Mouse (Mus musculus): ENCODE measurements around the gene Fen1. TPM values are rescaled to one million over a fixed set of nuclear protein-coding genes. Genes with fewer than 3 reads are reported as not detected.

Gene Fen1
- polyA plus RNA-seq (2016; fragmentation: Nextera tagmentation; extraction: Ambion mirVana), result 198 and 200 TPM in 2 replicates

DNA sequence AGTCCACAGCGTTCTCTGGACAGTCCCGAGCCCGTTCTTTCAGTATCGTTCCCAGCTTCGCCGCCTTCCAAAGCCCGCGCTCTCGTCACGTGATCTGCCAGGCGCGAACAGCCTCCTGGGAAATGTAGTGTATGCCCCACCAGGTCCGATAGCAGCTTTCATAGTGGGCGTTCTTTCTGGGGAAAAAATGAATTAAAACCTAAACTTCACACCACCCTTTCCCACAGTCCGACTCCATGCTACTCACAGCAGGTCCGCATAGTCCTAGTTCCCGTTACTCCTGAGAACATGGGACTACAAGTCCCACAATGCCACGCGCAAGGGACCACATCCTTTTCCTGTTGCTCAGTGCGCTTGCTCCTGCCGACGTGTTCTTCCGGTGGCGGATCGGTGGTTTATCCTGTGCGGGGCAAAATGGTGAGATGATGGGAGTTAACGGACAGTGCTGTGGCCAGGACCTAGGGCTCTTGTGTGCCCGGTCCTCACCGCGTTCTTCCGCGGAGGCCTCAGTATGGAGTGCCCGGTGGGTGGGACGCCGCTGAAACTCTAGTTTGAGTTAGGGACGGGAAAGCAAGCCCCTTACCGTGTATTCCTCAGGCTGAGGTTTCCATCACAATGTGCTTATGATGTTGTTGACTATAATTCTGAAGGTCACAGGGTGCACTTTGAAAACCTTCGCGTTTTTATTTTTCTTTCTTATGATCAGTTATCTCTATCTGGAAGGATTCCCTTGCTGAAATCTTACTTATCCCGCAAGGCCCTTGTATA, at the start of gene Fen1, which contains the start of gene Tmem258:
Fen1 (minus strand) TSS at position 322 of the 768 bp plus-strand sequence.
Tmem258 (plus strand) TSS at position 167 of the 768 bp plus-strand sequence.
- Histone ChIP-seq H3K9me3 (replicated peaks) (no peaks in the 10 kb centered on the region), H3K36me3 (peaks cover 67% of the 10 kb centered on the region), H3K4me3 (peak within 1 kb of the TSS; percentile 97), H3K4me1 (peaks cover 48% of the 10 kb centered on the region), H3K27me3 (replicated peaks) (no peaks in the 10 kb centered on the region), H3K4me2 (peak within 1 kb of the TSS; percentile 80), H3K9ac (peak within 1 kb of the TSS; percentile 97), H3K27ac (peak within 1 kb of the TSS; percentile 97)
- under 1% methylated on average over 40 of the region's 40 CpGs for WGBS (ENCODE audit: insufficient replicate concordance)
- peak; percentile 83 for ATAC-seq

DNA sequence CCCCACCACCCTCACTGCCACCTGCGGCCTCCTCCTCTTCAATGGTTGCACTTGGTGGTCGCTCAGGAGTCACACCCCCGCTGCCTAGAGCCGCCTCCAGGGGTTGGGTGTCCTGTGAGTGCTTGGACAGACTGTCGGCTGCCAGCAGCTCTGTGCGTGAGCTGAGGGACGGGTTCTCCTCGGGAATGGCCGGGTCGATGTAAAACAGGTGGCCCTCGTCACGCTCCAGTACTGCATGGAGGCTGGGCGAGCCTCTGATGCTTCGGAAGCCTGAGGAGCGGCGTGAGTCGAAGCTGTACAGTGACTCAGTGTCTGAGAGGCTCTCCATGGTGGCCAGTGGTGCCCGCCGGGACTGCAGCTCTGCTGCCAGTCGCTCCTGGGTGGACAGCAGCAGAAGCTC, 44.2 kb upstream of the Fen1 start:
- no peak for ATAC-seq

GRCm38 (mm10) chr19:10247165-10247564, 43.2 kb upstream of the Fen1 start:
- WGBS (ENCODE audit: insufficient replicate concordance), result 17% methylated on average over 6 of the region's 6 CpGs

More for the DNA sequence above, 44.2 kb upstream of the Fen1 start:
- Histone ChIP-seq H3K4me1 (peaks cover 3% of the 10 kb centered on the region; the same call in 1 of the 2 replicates), H3K4me3 (no peak overlapping the region), H3K9me3 (replicated peaks) (no peaks in the 10 kb centered on the region), H3K36me3 (no peaks in the 10 kb centered on the region), H3K27ac (no peak overlapping the region), H3K4me2 (no peak overlapping the region), H3K9ac (no peak overlapping the region), H3K27me3 (replicated peaks) (peaks cover 39% of the 10 kb centered on the region)
- WGBS (ENCODE audit: insufficient replicate concordance), result 54% methylated on average over 20 of the region's 20 CpGs

GRCm38 (mm10) chr19:10244183-10244582, 40.2 kb upstream of the Fen1 start:
- peaks cover 22% of the 10 kb centered on the region for H3K4me1 ChIP-seq
- WGBS (ENCODE audit: insufficient replicate concordance), result 12% methylated on average over 3 of the region's 3 CpGs
- ATAC-seq, result no peak

More at GRCm38 (mm10) chr19:10247165-10247564, 43.2 kb upstream of the Fen1 start:
- H3K27ac ChIP-seq, result no peak overlapping the region
- H3K4me2 ChIP-seq, result no peak overlapping the region
- no peak overlapping the region for H3K9ac ChIP-seq
- H3K36me3 ChIP-seq, result no peaks in the 10 kb centered on the region
- H3K4me1 ChIP-seq, result peaks cover 3% of the 10 kb centered on the region; the same call in 1 of the 2 replicates
- H3K9me3 ChIP-seq (replicated peaks), result no peaks in the 10 kb centered on the region
- H3K4me3 ChIP-seq, result no peak overlapping the region
- H3K27me3 ChIP-seq (replicated peaks), result peaks cover 43% of the 10 kb centered on the region
- ATAC-seq, result no peak

DNA sequence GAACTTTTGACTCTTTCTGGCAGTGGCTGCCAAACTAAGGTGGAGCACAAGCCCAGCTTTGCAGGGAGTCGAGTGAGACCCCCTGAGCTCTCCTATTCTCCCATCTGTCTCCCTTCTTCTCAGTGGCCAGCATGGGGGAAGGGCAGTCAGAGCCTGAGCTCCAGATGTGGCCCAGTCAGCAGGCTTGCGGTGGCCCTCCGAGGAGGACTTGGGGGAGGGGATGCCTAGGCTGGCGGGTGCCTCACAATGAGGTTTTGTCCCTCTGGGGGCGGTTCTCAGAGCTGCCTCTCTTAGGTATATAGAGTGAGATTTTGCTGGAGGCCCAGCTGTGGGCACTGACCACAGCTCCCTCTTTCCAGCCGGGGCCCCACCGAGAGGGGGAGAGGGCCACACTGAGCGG, 38.9 kb upstream of the Fen1 start:
- ATAC-seq, result no peak
- peaks cover 35% of the 10 kb centered on the region for H3K4me1 ChIP-seq
- H3K4me2 ChIP-seq, result no peak overlapping the region
- no peak overlapping the region for H3K27ac ChIP-seq
- no peak overlapping the region for H3K4me3 ChIP-seq
- no peaks in the 10 kb centered on the region for H3K36me3 ChIP-seq
- H3K9me3 ChIP-seq (replicated peaks), result no peaks in the 10 kb centered on the region
- no peak overlapping the region for H3K9ac ChIP-seq
- WGBS (ENCODE audit: insufficient replicate concordance), result 15% methylated on average over 8 of the region's 8 CpGs
- peaks cover 55% of the 10 kb centered on the region for H3K27me3 ChIP-seq (replicated peaks)

More at GRCm38 (mm10) chr19:10244183-10244582, 40.2 kb upstream of the Fen1 start:
- Histone ChIP-seq H3K9me3 (replicated peaks) (no peaks in the 10 kb centered on the region), H3K4me2 (no peak overlapping the region), H3K4me3 (no peak overlapping the region), H3K9ac (no peak overlapping the region), H3K27me3 (replicated peaks) (peaks cover 52% of the 10 kb centered on the region), H3K36me3 (no peaks in the 10 kb centered on the region), H3K27ac (no peak overlapping the region)

DNA sequence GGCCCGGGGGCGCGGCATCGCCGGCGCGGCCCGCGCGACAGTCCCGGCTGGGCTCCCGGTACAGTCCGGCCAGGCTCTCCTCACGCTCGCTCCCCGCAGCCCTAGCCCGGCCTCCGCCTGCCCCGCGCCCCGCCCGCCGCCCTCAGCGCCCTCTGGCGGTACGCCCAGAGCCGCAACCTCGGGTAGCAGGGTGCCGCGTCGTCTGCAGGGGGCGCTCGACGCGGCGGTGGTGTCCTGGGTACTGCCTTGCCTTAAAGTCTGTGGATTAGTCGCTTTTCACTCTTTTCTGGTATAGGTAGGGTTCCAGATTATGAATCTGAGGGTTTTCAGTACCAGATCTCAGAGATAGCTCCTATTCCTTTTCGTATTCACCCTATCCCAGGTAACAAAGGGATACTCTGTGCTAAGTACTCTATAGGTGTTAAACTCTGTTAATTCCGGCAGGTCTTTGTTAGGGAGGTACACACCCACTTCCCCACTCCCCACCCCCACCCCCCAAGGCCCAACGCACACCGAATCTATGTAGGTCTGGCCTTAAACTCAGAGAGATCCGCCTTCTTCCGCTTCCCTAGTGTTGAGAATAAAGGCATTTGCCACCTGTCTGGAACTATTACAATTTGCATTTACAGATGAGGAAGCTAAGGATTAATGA, 36.8 kb upstream of the Fen1 start, which contains the start of gene Myrf:
Myrf (minus strand) TSS at position 95 of the 652 bp plus-strand sequence.
- Histone ChIP-seq H3K27me3 (replicated peaks) (peaks cover 45% of the 10 kb centered on the region), H3K9me3 (replicated peaks) (no peaks in the 10 kb centered on the region), H3K4me2 (peak within 1 kb of the TSS; percentile 85), H3K9ac (peak within 1 kb of the TSS; percentile 67), H3K4me1 (peaks cover 42% of the 10 kb centered on the region), H3K36me3 (no peaks in the 10 kb centered on the region), H3K4me3 (peak within 1 kb of the TSS; percentile 54), H3K27ac (peak within 1 kb of the TSS; percentile 22; the same call in 1 of the 2 replicates)
- peak; percentile 72 for ATAC-seq
- WGBS (ENCODE audit: insufficient replicate concordance), result 7% methylated on average over 43 of the region's 43 CpGs

DNA sequence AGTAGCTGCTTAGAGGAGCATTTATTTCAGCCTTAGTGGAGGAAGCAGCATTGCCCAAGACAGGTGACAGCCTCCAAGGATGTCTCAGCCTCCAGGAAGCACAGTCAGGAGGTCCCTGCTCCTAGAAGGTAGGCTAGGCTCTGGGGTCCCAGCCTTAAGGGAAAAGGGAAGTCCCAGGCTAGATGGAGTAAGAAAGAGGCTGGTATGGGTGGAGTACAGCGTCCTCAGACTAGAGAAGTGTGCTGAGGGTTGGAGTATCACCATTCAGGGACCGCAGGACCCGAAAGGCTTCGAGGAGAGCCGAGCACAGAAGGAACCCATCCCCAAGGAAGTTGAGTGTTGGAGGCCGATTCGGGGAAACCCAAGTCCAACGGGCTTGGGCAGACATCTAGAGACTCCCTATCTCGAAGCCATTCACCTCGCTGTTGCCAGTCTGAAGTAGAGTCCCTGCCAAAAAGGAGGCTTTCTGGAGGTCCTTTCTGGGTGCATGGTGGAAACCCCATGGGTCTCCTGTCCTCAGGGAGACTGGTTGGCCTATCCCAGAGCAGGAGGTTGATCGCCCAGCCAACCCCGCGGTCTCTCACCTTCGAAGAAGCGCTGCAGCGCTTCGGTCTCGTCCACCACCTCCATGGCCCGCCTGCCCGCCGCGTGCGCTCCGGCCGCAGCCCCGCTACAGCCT, 36.1 kb upstream of the Fen1 start:
- Histone ChIP-seq H3K4me3 (peak overlapping the region; percentile 54), H3K36me3 (no peaks in the 10 kb centered on the region), H3K27me3 (replicated peaks) (peaks cover 45% of the 10 kb centered on the region), H3K9me3 (replicated peaks) (no peaks in the 10 kb centered on the region), H3K27ac (peak overlapping the region; percentile 22; the same call in 1 of the 2 replicates), H3K4me1 (peaks cover 49% of the 10 kb centered on the region), H3K9ac (peak overlapping the region; percentile 67), H3K4me2 (peak overlapping the region; percentile 85)
- WGBS (ENCODE audit: insufficient replicate concordance), result 2% methylated on average over 26 of the region's 26 CpGs
- no peak; the same call in 1 of the 2 replicates for ATAC-seq

DNA sequence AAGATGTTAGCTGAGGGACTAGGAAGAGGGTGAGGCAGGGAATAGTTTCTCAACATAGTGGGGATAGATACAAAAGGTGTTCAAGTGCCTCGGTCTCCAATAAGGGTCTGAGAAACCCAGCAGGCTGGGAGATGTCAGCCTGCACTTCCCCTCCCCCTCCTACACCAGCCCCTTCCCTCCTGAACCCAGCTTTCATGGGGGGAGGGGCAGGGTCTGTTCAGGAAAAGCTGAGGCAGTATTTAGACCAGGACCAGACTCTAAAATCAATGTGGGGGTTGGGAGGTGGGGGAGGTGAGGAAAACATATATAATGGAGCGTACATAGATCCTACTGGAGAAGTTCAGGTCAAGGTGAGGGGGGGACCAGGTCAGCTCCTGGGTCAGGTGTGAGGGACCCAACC, 35.5 kb upstream of the Fen1 start:
- Histone ChIP-seq H3K27me3 (replicated peaks) (peaks cover 45% of the 10 kb centered on the region), H3K9ac (peak overlapping the region; percentile 67), H3K36me3 (no peaks in the 10 kb centered on the region), H3K4me3 (peak overlapping the region; percentile 54), H3K4me2 (peak overlapping the region; percentile 85), H3K27ac (0 out of 2 replicates have a peak overlapping the region, but pooled peaks have one; percentile 13), H3K9me3 (replicated peaks) (no peaks in the 10 kb centered on the region), H3K4me1 (peaks cover 56% of the 10 kb centered on the region)
- 27% methylated on average over 2 of the region's 2 CpGs for WGBS (ENCODE audit: insufficient replicate concordance)
- no peak for ATAC-seq

DNA sequence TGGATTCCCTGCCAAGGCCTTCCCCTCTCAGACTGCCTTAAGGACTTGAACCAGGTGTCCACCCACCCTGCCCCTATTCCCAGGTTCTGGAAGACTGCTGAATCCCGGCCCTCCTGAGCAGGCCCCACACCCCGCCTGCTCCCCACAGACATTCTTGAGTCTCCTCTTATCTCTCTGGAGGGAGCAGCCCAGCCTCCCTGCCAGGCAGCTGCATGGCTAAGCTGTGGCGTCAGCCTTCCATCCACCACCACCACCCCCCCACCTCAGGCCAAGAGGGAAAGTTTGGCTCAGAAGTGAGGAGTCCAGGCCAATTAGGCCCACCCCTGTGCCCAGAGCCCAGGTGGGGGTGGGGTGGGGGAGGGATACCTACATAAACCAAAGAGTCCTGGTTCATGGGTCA, 34.5 kb upstream of the Fen1 start:
- peak overlapping the region; percentile 85 for H3K4me2 ChIP-seq
- ATAC-seq, result no peak
- H3K27ac ChIP-seq, result 0 out of 2 replicates have a peak overlapping the region, but pooled peaks have one; percentile 7
- H3K4me3 ChIP-seq, result 0 out of 2 replicates have a peak overlapping the region, but pooled peaks have one; percentile 54
- no peak overlapping the region for H3K9ac ChIP-seq
- 15% methylated on average over 3 of the region's 3 CpGs for WGBS (ENCODE audit: insufficient replicate concordance)
- peaks cover 45% of the 10 kb centered on the region for H3K27me3 ChIP-seq (replicated peaks)
- H3K4me1 ChIP-seq, result peaks cover 56% of the 10 kb centered on the region
- no peaks in the 10 kb centered on the region for H3K36me3 ChIP-seq
- H3K9me3 ChIP-seq (replicated peaks), result no peaks in the 10 kb centered on the region

DNA sequence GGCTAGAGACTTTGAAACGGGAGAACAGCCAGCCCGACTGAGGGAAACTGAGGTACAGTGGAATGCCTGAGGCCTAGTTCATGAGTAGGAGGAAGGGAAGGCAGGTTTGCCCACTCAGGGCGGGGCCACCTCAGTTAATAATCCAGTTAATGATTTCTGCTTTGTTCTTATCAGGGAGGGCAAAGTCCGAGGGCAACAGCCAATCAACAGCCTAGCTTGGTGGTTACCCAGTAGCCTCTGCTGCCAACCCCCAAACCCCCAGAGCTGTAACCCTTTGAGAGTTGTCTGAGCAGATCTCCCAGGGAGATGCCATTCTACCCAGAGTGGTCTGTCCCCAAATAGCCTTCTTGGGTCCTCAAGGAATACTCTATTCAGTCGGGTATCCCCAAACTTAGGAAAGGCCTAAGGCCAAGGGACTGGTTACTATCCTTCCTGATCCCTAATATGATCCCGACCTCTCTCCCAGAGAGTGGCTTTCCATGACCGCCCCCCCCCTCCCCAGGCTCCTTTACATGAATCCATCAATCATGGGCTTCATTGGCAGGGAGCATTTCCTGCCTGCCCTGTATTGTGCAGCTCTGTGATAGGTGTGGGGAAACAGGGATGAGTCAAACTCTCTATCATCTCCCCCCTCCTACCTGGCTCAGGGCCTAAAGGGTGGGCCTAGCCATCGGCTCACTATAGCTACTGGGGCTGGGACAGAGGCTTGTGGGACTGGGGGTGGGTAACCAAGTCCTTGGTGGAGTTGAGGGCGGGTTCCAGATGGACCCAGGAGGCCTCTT, 32.0 kb upstream of the Fen1 start:
- H3K36me3 ChIP-seq, result no peaks in the 10 kb centered on the region
- H3K9ac ChIP-seq, result no peak overlapping the region
- H3K9me3 ChIP-seq (replicated peaks), result no peaks in the 10 kb centered on the region
- peak overlapping the region; percentile 38 for H3K27ac ChIP-seq
- H3K4me2 ChIP-seq, result peak overlapping the region; percentile 11
- WGBS (ENCODE audit: insufficient replicate concordance), result 47% methylated on average over 9 of the region's 9 CpGs
- H3K4me1 ChIP-seq, result peaks cover 64% of the 10 kb centered on the region
- H3K4me3 ChIP-seq, result no peak overlapping the region
- ATAC-seq, result peak; percentile 52
- H3K27me3 ChIP-seq (replicated peaks), result peaks cover 53% of the 10 kb centered on the region
